Mouse (Mus musculus): ENCODE data around the gene Mrpl55. TPM values are rescaled to one million over a fixed set of nuclear protein-coding genes. Genes with fewer than 3 reads are reported as not detected.
A peak's percentile ranks its signal among the peaks of the same experiment; 100 is the strongest.

Gene Mrpl55
- polyA plus RNA-seq, 1 experiment = 36.0 TPM

- H3K79me2 ChIP-seq (ENCODE audit: control insufficient read depth, insufficient read depth) = no peaks in the 10 kb centered on the region
- peak overlapping the region; percentile 36 for H3K4me3 ChIP-seq
- peak overlapping the region; percentile 92 for H3K4me2 ChIP-seq (ENCODE audit: low read depth)
- H3K27me3 ChIP-seq (ENCODE audit: control insufficient read depth, insufficient read depth, insufficient read length) = peaks cover 7% of the 10 kb centered on the region
- H3K36me3 ChIP-seq (ENCODE audit: control insufficient read depth, insufficient read depth) = no peaks in the 10 kb centered on the region
- H3ac ChIP-seq (ENCODE audit: control insufficient read depth, insufficient read length) = no peak overlapping the region
- no peak for TF ChIP-seq E2F4 (IDR thresholded peaks at IDR 0.05; ENCODE audit: insufficient read depth)
- no peak for TF ChIP-seq TCF12 (IDR thresholded peaks at IDR 0.05; ENCODE audit: insufficient read depth, poor library complexity, severe bottlenecking)
- TF ChIP-seq POLR2AphosphoS2 (IDR thresholded peaks at IDR 0.05; ENCODE audit: insufficient read length, low read depth) = no peak
- TF ChIP-seq TCF3 (IDR thresholded peaks at IDR 0.05; ENCODE audit: insufficient read length, low read depth) = no peak
- TF ChIP-seq POLR2A (IDR thresholded peaks at IDR 0.05; ENCODE audit: insufficient read length, low read depth) = no peak
- no peak for TF ChIP-seq MAX (IDR thresholded peaks at IDR 0.05; ENCODE audit: low read depth)
- no peak for TF ChIP-seq CEBPB (IDR thresholded peaks at IDR 0.05; ENCODE audit: insufficient read depth, poor library complexity, severe bottlenecking)
- no peak for TF ChIP-seq MYOG (IDR thresholded peaks at IDR 0.05; ENCODE audit: control insufficient read depth in 1 of 3, insufficient read depth in 1 of 3, insufficient read length in 2 of 3, low read depth in 2 of 3)
- TF ChIP-seq MYOD1 (IDR thresholded peaks at IDR 0.05; ENCODE audit: control insufficient read depth in 1 of 3, insufficient read length in 2 of 3, low read depth in 2 of 3) = no peak
- TF ChIP-seq REST (IDR thresholded peaks at IDR 0.05; ENCODE audit: insufficient read depth, insufficient read length) = no peak
Measured at GRCm38 (mm10) chr11:59164384-59164783, 37.9 kb upstream of the Mrpl55 start.

- no peak overlapping the region for H3K4me2 ChIP-seq (ENCODE audit: low read depth)
- no peak overlapping the region for H3K4me3 ChIP-seq
- TF ChIP-seq TCF12 (IDR thresholded peaks at IDR 0.05; ENCODE audit: insufficient read depth, poor library complexity, severe bottlenecking) (no peak), MYOG (IDR thresholded peaks at IDR 0.05; ENCODE audit: control insufficient read depth in 1 of 3, insufficient read depth in 1 of 3, insufficient read length in 2 of 3, low read depth in 2 of 3) (no peak), CEBPB (IDR thresholded peaks at IDR 0.05; ENCODE audit: insufficient read depth, poor library complexity, severe bottlenecking) (no peak), TCF3 (IDR thresholded peaks at IDR 0.05; ENCODE audit: insufficient read length, low read depth) (no peak), POLR2AphosphoS2 (IDR thresholded peaks at IDR 0.05; ENCODE audit: insufficient read length, low read depth) (no peak), E2F4 (IDR thresholded peaks at IDR 0.05; ENCODE audit: insufficient read depth) (no peak), USF1 (IDR thresholded peaks at IDR 0.05; ENCODE audit: low read depth) (no peak), SRF (IDR thresholded peaks at IDR 0.05; ENCODE audit: control insufficient read depth, insufficient read length, low read depth) (no peak), MAX (IDR thresholded peaks at IDR 0.05; ENCODE audit: low read depth) (no peak), MYOD1 (IDR thresholded peaks at IDR 0.05; ENCODE audit: control insufficient read depth in 1 of 3, insufficient read length in 2 of 3, low read depth in 2 of 3) (no peak), REST (IDR thresholded peaks at IDR 0.05; ENCODE audit: insufficient read depth, insufficient read length) (no peak), POLR2A (IDR thresholded peaks at IDR 0.05; ENCODE audit: insufficient read length, low read depth) (no peak)
- peaks cover 7% of the 10 kb centered on the region for H3K27me3 ChIP-seq (ENCODE audit: control insufficient read depth, insufficient read depth, insufficient read length)
- H3K79me2 ChIP-seq (ENCODE audit: control insufficient read depth, insufficient read depth) = no peaks in the 10 kb centered on the region
- H3K36me3 ChIP-seq (ENCODE audit: control insufficient read depth, insufficient read depth) = no peaks in the 10 kb centered on the region
- H3ac ChIP-seq (ENCODE audit: control insufficient read depth, insufficient read length) = no peak overlapping the region
Measured at GRCm38 (mm10) chr11:59165616-59166241, 36.6 kb upstream of the Mrpl55 start.

DNA sequence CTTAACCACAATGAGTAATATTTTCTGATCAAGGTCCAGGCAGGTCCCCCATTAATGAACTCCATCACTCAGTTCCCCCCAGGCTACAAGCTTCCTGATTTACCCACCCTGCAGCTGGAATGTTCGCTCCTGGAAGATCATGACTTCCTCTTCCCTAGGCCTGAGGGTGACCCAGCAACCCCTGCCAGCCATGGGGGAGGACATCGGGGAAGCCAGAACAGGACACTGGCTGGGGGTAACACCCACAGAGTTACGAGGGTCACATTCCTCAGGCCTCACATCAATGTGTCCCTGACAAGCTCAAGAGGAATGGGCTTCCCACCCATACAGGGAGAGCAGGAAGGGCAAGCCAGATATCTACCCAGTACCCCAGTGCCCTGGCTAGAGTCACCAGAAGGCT is 32.5 kb upstream of the Mrpl55 start:
- Histone ChIP-seq H3K4me3 (no peak overlapping the region), H3K79me2 (ENCODE audit: control insufficient read depth, insufficient read depth) (no peaks in the 10 kb centered on the region), H3K4me2 (ENCODE audit: low read depth) (no peak overlapping the region), H3K36me3 (ENCODE audit: control insufficient read depth, insufficient read depth) (no peaks in the 10 kb centered on the region), H3ac (ENCODE audit: control insufficient read depth, insufficient read length) (no peak overlapping the region), H3K27me3 (ENCODE audit: control insufficient read depth, insufficient read depth, insufficient read length) (peaks cover 13% of the 10 kb centered on the region)
- TF ChIP-seq MYOD1 (IDR thresholded peaks at IDR 0.05; ENCODE audit: control insufficient read depth in 1 of 3, insufficient read length in 2 of 3, low read depth in 2 of 3) (no peak), USF1 (IDR thresholded peaks at IDR 0.05; ENCODE audit: low read depth) (no peak), TCF3 (IDR thresholded peaks at IDR 0.05; ENCODE audit: insufficient read length, low read depth) (no peak), MAX (IDR thresholded peaks at IDR 0.05; ENCODE audit: low read depth) (no peak), E2F4 (IDR thresholded peaks at IDR 0.05; ENCODE audit: insufficient read depth) (no peak), CEBPB (IDR thresholded peaks at IDR 0.05; ENCODE audit: insufficient read depth, poor library complexity, severe bottlenecking) (no peak), TCF12 (IDR thresholded peaks at IDR 0.05; ENCODE audit: insufficient read depth, poor library complexity, severe bottlenecking) (no peak), POLR2AphosphoS2 (IDR thresholded peaks at IDR 0.05; ENCODE audit: insufficient read length, low read depth) (no peak), POLR2A (IDR thresholded peaks at IDR 0.05; ENCODE audit: insufficient read length, low read depth) (no peak), MYOG (IDR thresholded peaks at IDR 0.05; ENCODE audit: control insufficient read depth in 1 of 3, insufficient read depth in 1 of 3, insufficient read length in 2 of 3, low read depth in 2 of 3) (no peak), REST (IDR thresholded peaks at IDR 0.05; ENCODE audit: insufficient read depth, insufficient read length) (no peak), SRF (IDR thresholded peaks at IDR 0.05; ENCODE audit: control insufficient read depth, insufficient read length, low read depth) (no peak)

GRCm38 (mm10) chr11:59170549-59170948 is 31.7 kb upstream of the Mrpl55 start:
- Histone ChIP-seq H3K27me3 (ENCODE audit: control insufficient read depth, insufficient read depth, insufficient read length) (peaks cover 17% of the 10 kb centered on the region), H3K79me2 (ENCODE audit: control insufficient read depth, insufficient read depth) (no peaks in the 10 kb centered on the region), H3K36me3 (ENCODE audit: control insufficient read depth, insufficient read depth) (no peaks in the 10 kb centered on the region), H3K4me3 (no peak overlapping the region), H3K4me2 (ENCODE audit: low read depth) (no peak overlapping the region), H3ac (ENCODE audit: control insufficient read depth, insufficient read length) (no peak overlapping the region)
- TF ChIP-seq POLR2A (IDR thresholded peaks at IDR 0.05; ENCODE audit: insufficient read length, low read depth) = no peak
- no peak for TF ChIP-seq MAX (IDR thresholded peaks at IDR 0.05; ENCODE audit: low read depth)
- TF ChIP-seq E2F4 (IDR thresholded peaks at IDR 0.05; ENCODE audit: insufficient read depth) = no peak
- TF ChIP-seq POLR2AphosphoS2 (IDR thresholded peaks at IDR 0.05; ENCODE audit: insufficient read length, low read depth) = no peak
- TF ChIP-seq MYOD1 (IDR thresholded peaks at IDR 0.05; ENCODE audit: control insufficient read depth in 1 of 3, insufficient read length in 2 of 3, low read depth in 2 of 3) = no peak
- no peak for TF ChIP-seq MYOG (IDR thresholded peaks at IDR 0.05; ENCODE audit: control insufficient read depth in 1 of 3, insufficient read depth in 1 of 3, insufficient read length in 2 of 3, low read depth in 2 of 3)
- TF ChIP-seq CEBPB (IDR thresholded peaks at IDR 0.05; ENCODE audit: insufficient read depth, poor library complexity, severe bottlenecking) = no peak
- no peak for TF ChIP-seq REST (IDR thresholded peaks at IDR 0.05; ENCODE audit: insufficient read depth, insufficient read length)
- no peak for TF ChIP-seq TCF12 (IDR thresholded peaks at IDR 0.05; ENCODE audit: insufficient read depth, poor library complexity, severe bottlenecking)
- TF ChIP-seq SRF (IDR thresholded peaks at IDR 0.05; ENCODE audit: control insufficient read depth, insufficient read length, low read depth) = no peak
- no peak for TF ChIP-seq TCF3 (IDR thresholded peaks at IDR 0.05; ENCODE audit: insufficient read length, low read depth)

Measured in myocyte (in vitro differentiated cells).